Mouse (Mus musculus) neutrophil, adult 83 days (primary cell): Measurements from ENCODE around the gene Cyp2d12. TPM values are rescaled to one million over a fixed set of nuclear protein-coding genes. Genes with fewer than 3 reads are reported as not detected.

ENCODE experiments used
- total RNA-seq, 2 experiments: library from RNA; stranded (reverse); gene quantifications; one replicate each; pipeline ENCODE4 v1.2.4; 2023

The Cyp2d12 gene
- not detected for total RNA-seq

DNA sequence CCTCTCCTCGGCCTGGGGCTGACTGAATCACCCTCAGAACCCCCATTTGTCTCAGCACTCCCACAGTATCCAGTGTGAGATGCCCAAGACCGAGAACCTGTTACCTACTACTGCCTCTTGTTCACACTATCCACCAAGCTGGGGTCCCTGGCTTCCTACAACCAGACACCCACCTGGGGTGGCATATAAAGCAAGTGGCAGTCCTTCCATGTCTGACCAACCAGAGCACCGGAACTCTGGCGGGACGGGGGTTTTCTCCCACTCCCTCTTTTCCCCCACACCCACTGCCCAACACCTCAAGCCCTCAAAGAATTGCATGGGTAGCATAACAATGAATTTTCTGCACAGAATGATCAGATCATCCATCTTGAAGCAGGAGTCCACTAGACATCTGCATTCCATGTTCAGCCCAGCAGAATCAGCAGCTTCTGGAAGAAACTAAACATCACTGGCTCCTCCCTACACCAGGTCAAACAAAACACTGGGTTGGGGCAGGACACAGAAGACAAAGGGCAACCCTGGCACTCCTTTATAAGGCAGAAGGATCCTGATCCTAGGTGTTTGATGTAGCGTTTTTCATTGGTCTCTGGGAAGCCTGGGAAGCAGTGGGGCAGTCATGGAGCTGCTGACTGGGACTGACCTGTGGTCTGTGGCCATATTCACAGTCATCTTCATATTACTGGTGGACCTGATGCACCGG is at the start of gene Cyp2d12:
Gene Cyp2d12, plus strand, starts transcription at position 542 of the 700 bp plus-strand sequence.

Other genes starting within 250 kb of the Cyp2d12 start
- 100 to 1,000 TPM in 1 of 2 experiments, 10 to 100 TPM in 1; 87.3 to 111 TPM for gene Naga, start 216.1 kb upstream of the Cyp2d12 start, total RNA-seq
- gene Pheta2, start 216.1 kb upstream of the Cyp2d12 start, total RNA-seq: 1 to 10 TPM; 2.8 to 4.0 TPM
- 10 to 100 TPM; 83.6 to 85.6 TPM for gene Smdt1, start 216.1 kb upstream of the Cyp2d12 start, total RNA-seq
- gene Ndufa6, start 200.8 kb upstream of the Cyp2d12 start, total RNA-seq: 10 to 100 TPM; 85.3 to 97.0 TPM
- gene Cyp2d22, start 174.8 kb upstream of the Cyp2d12 start, total RNA-seq: under 1 TPM; 0.73 to 0.88 TPM
- not detected for gene Cyp2d11, start 161.1 kb upstream of the Cyp2d12 start, total RNA-seq
- gene Cyp2d10, start 147.9 kb upstream of the Cyp2d12 start, total RNA-seq: not detected
- not detected for gene Cyp2d9, start 121.6 kb upstream of the Cyp2d12 start, total RNA-seq
- not detected for gene Cyp2d34, start 65.9 kb downstream of the Cyp2d12 start, total RNA-seq
- gene Cyp2d40, start 209.1 kb downstream of the Cyp2d12 start, total RNA-seq: not detected
- gene Cyp2d26, start 239.2 kb downstream of the Cyp2d12 start, total RNA-seq: not detected